Mouse (Mus musculus) liver, adult 2 months (tissue): Measurements from ENCODE around the gene Epo.

Source experiments
- CTCF ChIP-seq: fragments of 200-500 bp; IDR thresholded peaks from 2 replicates; pipeline ENCODE4 v1.5.1; 2011; ENCODE audit warnings: low read depth, low read length, control low read depth
- POLR2A ChIP-seq: fragments of 200-500 bp; IDR thresholded peaks from 2 replicates; pipeline ENCODE4 v1.6.1; 2011; ENCODE audit warnings: low read length, control low read depth; ENCODE audit not compliant: insufficient read depth; ENCODE audit errors: extremely low read depth

DNA sequence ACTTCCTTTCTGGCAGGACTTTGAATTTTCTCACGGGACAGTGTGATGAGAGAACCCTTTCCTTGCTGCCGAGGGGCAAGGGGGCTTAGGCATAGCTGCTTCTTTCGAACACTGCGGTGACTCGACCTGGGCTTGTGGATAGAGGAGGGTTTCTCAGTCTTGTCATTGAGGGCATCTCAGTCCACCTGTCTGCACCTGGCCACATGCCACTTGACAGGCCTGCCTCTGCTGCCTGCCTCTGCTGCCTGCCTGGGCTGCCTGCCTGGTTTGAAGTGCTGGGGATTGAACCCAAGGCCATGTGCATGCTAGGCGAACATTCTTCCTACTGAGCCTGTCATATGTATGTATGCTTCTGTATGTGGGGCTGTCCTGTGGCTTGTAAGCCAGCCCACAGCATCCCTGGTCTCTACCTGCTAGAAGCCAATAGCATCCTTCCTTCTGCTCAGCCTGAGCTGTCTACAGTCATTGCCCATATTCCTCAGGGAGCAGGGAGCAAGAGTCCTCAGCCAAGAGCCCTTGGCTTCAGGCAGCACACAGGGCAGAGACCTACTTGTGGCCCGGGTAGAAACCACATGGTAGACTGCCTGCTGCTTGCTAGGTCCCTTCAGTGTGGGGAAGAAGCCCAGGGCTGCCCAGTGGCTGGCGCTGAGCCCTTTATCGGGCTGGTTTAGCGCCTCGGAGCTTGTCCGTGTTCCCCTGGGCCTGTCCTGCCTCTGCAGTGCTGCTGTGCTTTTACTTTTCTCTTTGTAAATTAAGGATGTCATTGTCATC lies 18.9 kb downstream of the Epo start:
- TF ChIP-seq CTCF: no peak
- no peak for TF ChIP-seq POLR2A
